Mouse (Mus musculus): Measurements from ENCODE around the gene Tex21. TPM values are rescaled to one million over a fixed set of nuclear protein-coding genes. Genes with fewer than 3 reads are reported as not detected.
"Not testable (repeated sequence)": the region's sequence is repeated elsewhere in the genome, so short reads cannot be mapped to it uniquely, and the experiment has no call there.

Tex21 gene
- polyA plus RNA-seq, 1 experiment, result 0.05 TPM

GRCm38 (mm10) chr12:76260673-76261072, 14.1 kb upstream of the Tex21 start:
- DNase-seq (ENCODE audit: low read depth), result no peak

GRCm38 (mm10) chr12:76256114-76256843, 9.7 kb upstream of the Tex21 start:
- DNase-seq (ENCODE audit: low read depth), result no peak

- no peak for DNase-seq (ENCODE audit: low read depth)
These were observed 8.9 kb upstream of the Tex21 start for GRCm38 (mm10) chr12:76255499-76255875.

GRCm38 (mm10) chr12:76254725-76255498, 8.4 kb upstream of the Tex21 start, which contains the start of gene Mthfd1:
TSS of gene Mthfd1 (plus strand) at chr12:76255298.
- DNase-seq (ENCODE audit: low read depth), result no peak

GRCm38 (mm10) chr12:76253991-76254390, 7.4 kb upstream of the Tex21 start:
- no peak for DNase-seq (ENCODE audit: low read depth)

- DNase-seq (ENCODE audit: low read depth), result no peak
These were observed 7.0 kb upstream of the Tex21 start for GRCm38 (mm10) chr12:76253591-76253990.

- DNase-seq (ENCODE audit: low read depth), result no peak
These were observed 6.5 kb upstream of the Tex21 start for GRCm38 (mm10) chr12:76253090-76253489.

GRCm38 (mm10) chr12:76244981-76245380, 1.6 kb downstream of the Tex21 start:
- DNase-seq (ENCODE audit: low read depth), result no peak

GRCm38 (mm10) chr12:76241833-76242232, 4.7 kb downstream of the Tex21 start:
- DNase-seq (ENCODE audit: low read depth), result no peak

- DNase-seq (ENCODE audit: low read depth), result no peak
These were observed 5.5 kb downstream of the Tex21 start for GRCm38 (mm10) chr12:76241084-76241483.

- DNase-seq (ENCODE audit: low read depth), result no peak
These were observed 5.9 kb downstream of the Tex21 start for GRCm38 (mm10) chr12:76240670-76241069.

- no peak for DNase-seq (ENCODE audit: low read depth)
These were observed 6.5 kb downstream of the Tex21 start for GRCm38 (mm10) chr12:76239839-76240571.

- DNase-seq (ENCODE audit: low read depth), result no peak
These were observed 7.3 kb downstream of the Tex21 start for GRCm38 (mm10) chr12:76239145-76239838.

GRCm38 (mm10) chr12:76235253-76235652, 11.3 kb downstream of the Tex21 start:
- DNase-seq (ENCODE audit: low read depth), result no peak

- no peak for DNase-seq (ENCODE audit: low read depth)
These were observed 15.9 kb downstream of the Tex21 start for GRCm38 (mm10) chr12:76230644-76231043.

GRCm38 (mm10) chr12:76222104-76222503, 24.4 kb downstream of the Tex21 start:
- not testable (repeated sequence) for DNase-seq (ENCODE audit: low read depth)

- no peak for DNase-seq (ENCODE audit: low read depth)
These were observed 29.8 kb downstream of the Tex21 start for GRCm38 (mm10) chr12:76216716-76217115.

- DNase-seq (ENCODE audit: low read depth), result no peak
These were observed 31.4 kb downstream of the Tex21 start for GRCm38 (mm10) chr12:76215121-76215520.

GRCm38 (mm10) chr12:76209429-76209974, 37.0 kb downstream of the Tex21 start:
- no peak for DNase-seq (ENCODE audit: low read depth)

GRCm38 (mm10) chr12:76200326-76200725, 46.2 kb downstream of the Tex21 start:
- DNase-seq (ENCODE audit: low read depth), result no peak

- DNase-seq (ENCODE audit: low read depth), result no peak
These were observed 49.5 kb downstream of the Tex21 start for GRCm38 (mm10) chr12:76197071-76197470.

- DNase-seq (ENCODE audit: low read depth), result no peak
These were observed 49.9 kb downstream of the Tex21 start for GRCm38 (mm10) chr12:76196709-76197054.

All from gonadal fat pad, adult 2 months (tissue).